Mouse (Mus musculus) forebrain, embryonic 12.5 days (tissue): Measurements from ENCODE around the gene Pgghg. TPM values are rescaled to one million over a fixed set of nuclear protein-coding genes. Genes with fewer than 3 reads are reported as not detected.
"Not testable (repeated sequence)": the region's sequence is repeated elsewhere in the genome, so short reads cannot be mapped to it uniquely, and the experiment has no call there.

ENCODE experiments used
- ATAC-seq: fragments of 200-750 bp; cut with Nextera tagmentation; 2 replicates; pipeline ENCODE4 v1.8.0; 2017; ENCODE audit warnings: moderate TSS enrichment; ENCODE audit not compliant: low FRiP score
- H3K27ac ChIP-seq: fragments of 300-500 bp; sonication (generic); 2 replicates; pipeline ENCODE4 v1.5.1; 2016; ENCODE audit warnings: mild to moderate bottlenecking
- H3K27me3 ChIP-seq: fragments of 300-500 bp; sonication (generic); 2 replicates; pipeline ENCODE4 v1.6.1; 2016; ENCODE audit warnings: mild to moderate bottlenecking
- H3K36me3 ChIP-seq: fragments of 300-500 bp; sonication (generic); replicated peaks from 2 replicates; pipeline ENCODE4 v1.6.1; 2016; ENCODE audit warnings: mild to moderate bottlenecking
- H3K4me1 ChIP-seq: fragments of 300-500 bp; sonication (generic); 2 replicates; pipeline ENCODE4 v1.6.1; 2016
- H3K4me2 ChIP-seq: fragments of 300-500 bp; sonication (generic); 2 replicates; pipeline ENCODE4 v1.6.1; 2016; ENCODE audit warnings: mild to moderate bottlenecking, moderate library complexity
- H3K4me3 ChIP-seq: fragments of 300-500 bp; sonication (generic); replicated peaks from 2 replicates; pipeline ENCODE4 v1.5.1; 2016; ENCODE audit warnings: mild to moderate bottlenecking
- H3K9ac ChIP-seq: fragments of 300-500 bp; sonication (generic); 2 replicates; pipeline ENCODE4 v1.6.1; 2016; ENCODE audit warnings: mild to moderate bottlenecking
- H3K9me3 ChIP-seq: fragments of 300-500 bp; sonication (generic); 2 replicates; pipeline ENCODE4 v1.6.1; 2016
- WGBS: fragments of 180-500 bp; shearing (Covaris S2); methylation state at CpG from one replicate; pipeline ENCODE4 v1.1.7; 2016; 5-methylcytosine and 5-hydroxymethylcytosine counted together
- polyA plus RNA-seq: library from polyadenylated mRNA; unstranded; fragments of >200 nt; fragmentation: Nextera tagmentation; extraction: Ambion mirVana; gene quantifications from 2 replicates; pipeline ENCODE4 v1.2.1, GENCODE M21; 2016

The Pgghg gene
- polyA plus RNA-seq, 1 experiment from 2014 or later = 12.9 TPM

GRCm38 (mm10) chr7:140961416-140961815 is 20.2 kb downstream of the Pgghg start:
- no peak for ATAC-seq
- WGBS = 59% methylated on average over 2 of the region's 2 CpGs

GRCm38 (mm10) chr7:140962733-140963132 is 21.5 kb downstream of the Pgghg start:
- H3K9me3 ChIP-seq = no peaks in the 10 kb centered on the region
- H3K27me3 ChIP-seq = peaks cover 11% of the 10 kb centered on the region
- no peak for ATAC-seq
- H3K27ac ChIP-seq = no peak overlapping the region
- 17% methylated on average over 2 of the region's 2 CpGs for WGBS
- H3K9ac ChIP-seq = no peak overlapping the region
- H3K4me2 ChIP-seq = no peak overlapping the region
- peaks cover 11% of the 10 kb centered on the region for H3K4me1 ChIP-seq
- no peaks in the 10 kb centered on the region for H3K36me3 ChIP-seq
- no peak overlapping the region for H3K4me3 ChIP-seq

More at GRCm38 (mm10) chr7:140961416-140961815, 20.2 kb downstream of the Pgghg start:
- no peak overlapping the region for H3K4me3 ChIP-seq
- H3K9me3 ChIP-seq = no peaks in the 10 kb centered on the region
- no peak overlapping the region for H3K9ac ChIP-seq
- peaks cover 10% of the 10 kb centered on the region for H3K4me1 ChIP-seq
- peaks cover 10% of the 10 kb centered on the region; the same call in 1 of the 2 replicates for H3K27me3 ChIP-seq
- no peaks in the 10 kb centered on the region for H3K36me3 ChIP-seq
- H3K4me2 ChIP-seq = no peak overlapping the region
- no peak overlapping the region for H3K27ac ChIP-seq

- H3K4me2 ChIP-seq = no peak within 1 kb of the TSS
- H3K27me3 ChIP-seq = peaks cover 21% of the 10 kb centered on the region
- no peaks in the 10 kb centered on the region for H3K36me3 ChIP-seq
- H3K4me3 ChIP-seq = no peak within 1 kb of the TSS
- H3K9ac ChIP-seq = no peak within 1 kb of the TSS
- peaks cover 8% of the 10 kb centered on the region for H3K4me1 ChIP-seq
- ATAC-seq = no peak
- 76% methylated on average over 4 of the region's 4 CpGs for WGBS
- H3K27ac ChIP-seq = no peak within 1 kb of the TSS
- no peaks in the 10 kb centered on the region for H3K9me3 ChIP-seq
These were observed 25.7 kb downstream of the Pgghg start, which contains the start of gene Ifitm1 for GRCm38 (mm10) chr7:140966921-140967320. Gene Ifitm1, plus strand, starts transcription at chr7:140967221.

- Histone ChIP-seq H3K27ac (no peak overlapping the region), H3K4me3 (no peak overlapping the region), H3K9me3 (no peaks in the 10 kb centered on the region), H3K4me2 (no peak overlapping the region), H3K4me1 (peaks cover 8% of the 10 kb centered on the region), H3K27me3 (peaks cover 21% of the 10 kb centered on the region), H3K36me3 (no peaks in the 10 kb centered on the region), H3K9ac (no peak overlapping the region)
- WGBS = 5% methylated on average over 14 of the region's 14 CpGs
- no peak for ATAC-seq
These were observed 26.8 kb downstream of the Pgghg start for GRCm38 (mm10) chr7:140967862-140968591.

- not testable (repeated sequence) for ATAC-seq, H3K4me2 ChIP-seq, H3K9me3 ChIP-seq, H3K36me3 ChIP-seq, H3K4me3 ChIP-seq, H3K27ac ChIP-seq, H3K9ac ChIP-seq
- 10% methylated on average over 3 of the region's 3 CpGs for WGBS
- Histone ChIP-seq H3K27me3 (peaks cover 26% of the 10 kb centered on the region), H3K4me1 (peaks cover 13% of the 10 kb centered on the region)
These were observed 27.5 kb downstream of the Pgghg start for GRCm38 (mm10) chr7:140968710-140969109.

GRCm38 (mm10) chr7:140970931-140971330 is 29.7 kb downstream of the Pgghg start:
- ATAC-seq = no peak
- Histone ChIP-seq H3K27me3 (peaks cover 37% of the 10 kb centered on the region), H3K9ac (no peak overlapping the region), H3K27ac (no peak overlapping the region), H3K4me2 (no peak overlapping the region), H3K4me1 (peaks cover 22% of the 10 kb centered on the region), H3K9me3 (no peaks in the 10 kb centered on the region), H3K36me3 (no peaks in the 10 kb centered on the region), H3K4me3 (no peak overlapping the region)
- WGBS = 55% methylated on average over 7 of the region's 7 CpGs

GRCm38 (mm10) chr7:140971479-140972171 is 30.4 kb downstream of the Pgghg start:
- Histone ChIP-seq H3K9ac (no peak overlapping the region), H3K27ac (no peak overlapping the region), H3K4me3 (no peak overlapping the region), H3K36me3 (no peaks in the 10 kb centered on the region), H3K9me3 (no peaks in the 10 kb centered on the region), H3K4me2 (no peak overlapping the region), H3K27me3 (peaks cover 37% of the 10 kb centered on the region), H3K4me1 (peaks cover 22% of the 10 kb centered on the region)
- 81% methylated on average over 8 of the region's 8 CpGs for WGBS
- no peak for ATAC-seq

- Histone ChIP-seq H3K27ac (no peak overlapping the region), H3K9ac (no peak overlapping the region), H3K9me3 (no peaks in the 10 kb centered on the region), H3K36me3 (no peaks in the 10 kb centered on the region), H3K4me2 (no peak overlapping the region), H3K4me3 (no peak overlapping the region), H3K4me1 (peaks cover 14% of the 10 kb centered on the region), H3K27me3 (peaks cover 33% of the 10 kb centered on the region)
- WGBS = 24% methylated on average over 14 of the region's 14 CpGs
- no peak for ATAC-seq
These were observed 32.4 kb downstream of the Pgghg start for GRCm38 (mm10) chr7:140973396-140974165.

GRCm38 (mm10) chr7:140974940-140975339 is 33.7 kb downstream of the Pgghg start:
- Histone ChIP-seq H3K36me3 (no peaks in the 10 kb centered on the region), H3K27me3 (peaks cover 28% of the 10 kb centered on the region), H3K9ac (no peak overlapping the region), H3K4me1 (peaks cover 14% of the 10 kb centered on the region), H3K27ac (no peak overlapping the region), H3K9me3 (no peaks in the 10 kb centered on the region), H3K4me2 (no peak overlapping the region), H3K4me3 (no peak overlapping the region)
- 6% methylated on average over 9 of the region's 9 CpGs for WGBS
- ATAC-seq = no peak

- no peaks in the 10 kb centered on the region for H3K9me3 ChIP-seq
- WGBS = 25% methylated on average over 3 of the region's 3 CpGs
- H3K4me3 ChIP-seq = no peak overlapping the region
- H3K36me3 ChIP-seq = no peaks in the 10 kb centered on the region
- H3K4me1 ChIP-seq = peaks cover 14% of the 10 kb centered on the region
- H3K9ac ChIP-seq = no peak overlapping the region
- no peak overlapping the region for H3K4me2 ChIP-seq
- ATAC-seq = no peak
- H3K27ac ChIP-seq = no peak overlapping the region
- peaks cover 23% of the 10 kb centered on the region for H3K27me3 ChIP-seq
These were observed 34.3 kb downstream of the Pgghg start for GRCm38 (mm10) chr7:140975465-140975864.

GRCm38 (mm10) chr7:140976720-140977119 is 35.5 kb downstream of the Pgghg start:
- Histone ChIP-seq H3K27me3 (peaks cover 16% of the 10 kb centered on the region), H3K4me1 (peaks cover 14% of the 10 kb centered on the region)
- ATAC-seq, H3K4me3 ChIP-seq, H3K36me3 ChIP-seq, H3K9me3 ChIP-seq, H3K9ac ChIP-seq, H3K27ac ChIP-seq, H3K4me2 ChIP-seq: not testable (repeated sequence)
- 91% methylated on average over 9 of the region's 9 CpGs for WGBS

GRCm38 (mm10) chr7:140981704-140982103 is 40.5 kb downstream of the Pgghg start:
- no peak for ATAC-seq
- H3K9ac ChIP-seq = no peak overlapping the region
- 95% methylated on average over 8 of the region's 8 CpGs for WGBS

More at GRCm38 (mm10) chr7:140981704-140982103, 40.5 kb downstream of the Pgghg start:
- Histone ChIP-seq H3K4me2 (no peak overlapping the region), H3K4me1 (no peaks in the 10 kb centered on the region), H3K36me3 (no peaks in the 10 kb centered on the region), H3K27ac (no peak overlapping the region), H3K4me3 (no peak overlapping the region), H3K27me3 (no peaks in the 10 kb centered on the region), H3K9me3 (no peaks in the 10 kb centered on the region)
